Mouse (Mus musculus) gastrocnemius, adult 18-20 months (tissue): Measurements from ENCODE around the gene Cdc42. TPM values are rescaled to one million over a fixed set of nuclear protein-coding genes. Genes with fewer than 3 reads are reported as not detected.

ENCODE experiments used
- DNase-seq: peaks from one replicate; pipeline ENCODE4 v3.0.0; 2021; ENCODE audit warnings: low spot score
- total RNA-seq, 2 experiments: library from RNA; stranded (reverse); gene quantifications; 2 replicates each; pipeline ENCODE4 v1.2.3; 2021

Cdc42 gene
- total RNA-seq, 2 experiments from 2014 or later = 167 to 172 TPM

DNA sequence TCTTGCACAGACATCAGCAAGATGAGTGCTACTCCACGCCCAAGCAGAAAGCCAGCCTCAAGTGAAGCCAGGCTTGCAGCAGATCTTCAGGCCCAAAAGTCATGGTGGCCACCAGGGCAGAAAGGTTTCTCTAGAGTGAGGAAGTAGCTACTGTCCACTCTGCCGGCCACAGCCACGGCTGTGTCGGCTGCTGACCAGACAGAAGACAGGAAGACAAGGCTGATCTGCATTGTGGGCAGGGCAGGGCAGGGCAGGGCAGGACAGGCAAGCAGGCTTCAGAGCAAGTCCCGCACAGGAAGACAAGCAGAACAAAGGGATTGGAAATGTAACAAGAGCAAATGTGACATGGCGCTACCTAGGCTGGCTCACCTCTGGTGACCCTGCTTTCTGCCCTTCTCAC is 16.2 kb upstream of the Cdc42 start:
- DNase-seq = no peak

- no peak for DNase-seq
These were observed 14.3 kb upstream of the Cdc42 start for GRCm38 (mm10) chr4:137371596-137372523.

DNA sequence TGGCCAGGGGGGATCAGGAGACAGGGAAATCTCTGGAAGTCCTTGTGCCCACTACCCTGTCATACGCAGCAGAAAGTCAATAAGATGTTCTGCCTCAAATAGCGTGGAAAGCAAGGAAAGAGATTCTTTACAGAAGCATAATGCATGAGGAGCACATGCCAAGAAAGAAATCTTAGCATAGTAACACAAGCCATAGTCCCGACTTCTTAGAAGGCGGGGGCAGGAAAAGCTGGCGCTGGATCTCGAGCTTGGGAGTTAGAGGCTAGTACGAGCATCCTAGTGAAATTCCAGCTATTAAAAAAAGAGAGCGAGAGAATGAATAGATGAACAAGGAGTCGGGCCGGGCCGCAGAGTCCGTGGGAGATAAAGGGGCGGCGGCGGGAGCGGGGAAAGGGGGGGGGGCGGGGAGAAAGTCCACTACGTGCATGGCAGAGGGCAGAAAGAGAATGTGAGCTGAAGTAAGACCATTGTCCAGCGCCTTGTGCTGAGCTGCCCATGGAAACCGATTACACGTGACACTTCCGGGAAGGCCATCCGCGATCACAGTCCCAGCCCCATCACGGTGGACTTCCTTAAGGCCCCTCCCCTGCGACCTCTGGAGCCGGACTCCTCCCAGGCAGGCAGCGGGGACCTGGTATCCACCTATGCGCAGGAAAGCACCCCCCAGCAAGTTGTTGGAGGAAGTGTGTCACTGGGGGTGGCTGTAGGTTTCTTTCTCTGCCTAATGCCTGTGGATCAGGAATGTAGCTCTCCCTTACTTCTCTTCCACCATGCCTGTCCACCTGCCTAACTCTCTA is 12.6 kb upstream of the Cdc42 start:
- DNase-seq = peak; percentile 46

DNA sequence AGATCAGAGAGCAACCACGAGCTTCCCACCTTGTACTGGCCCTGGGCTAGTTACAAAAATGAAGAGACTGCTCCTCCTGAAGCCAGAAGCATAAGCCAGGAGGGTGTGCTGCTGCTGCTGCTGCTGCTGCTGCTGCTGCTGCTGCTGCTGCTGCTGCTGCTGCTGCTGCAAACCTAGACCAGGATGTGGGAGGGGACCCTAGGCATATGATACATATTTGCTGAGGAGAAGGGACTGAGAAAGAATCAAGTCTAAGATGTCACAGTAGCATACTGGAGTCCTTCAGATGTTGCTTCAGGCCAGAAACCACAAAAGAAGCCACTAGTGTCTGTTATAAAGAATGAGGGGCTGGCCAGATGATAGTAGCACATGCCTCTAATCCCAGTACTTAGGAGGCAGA is 10.7 kb upstream of the Cdc42 start:
- no peak for DNase-seq

GRCm38 (mm10) chr4:137367275-137368088 is 10.0 kb upstream of the Cdc42 start:
- peak; percentile 51 for DNase-seq

GRCm38 (mm10) chr4:137366097-137366496 is 8.6 kb upstream of the Cdc42 start:
- no peak for DNase-seq

DNA sequence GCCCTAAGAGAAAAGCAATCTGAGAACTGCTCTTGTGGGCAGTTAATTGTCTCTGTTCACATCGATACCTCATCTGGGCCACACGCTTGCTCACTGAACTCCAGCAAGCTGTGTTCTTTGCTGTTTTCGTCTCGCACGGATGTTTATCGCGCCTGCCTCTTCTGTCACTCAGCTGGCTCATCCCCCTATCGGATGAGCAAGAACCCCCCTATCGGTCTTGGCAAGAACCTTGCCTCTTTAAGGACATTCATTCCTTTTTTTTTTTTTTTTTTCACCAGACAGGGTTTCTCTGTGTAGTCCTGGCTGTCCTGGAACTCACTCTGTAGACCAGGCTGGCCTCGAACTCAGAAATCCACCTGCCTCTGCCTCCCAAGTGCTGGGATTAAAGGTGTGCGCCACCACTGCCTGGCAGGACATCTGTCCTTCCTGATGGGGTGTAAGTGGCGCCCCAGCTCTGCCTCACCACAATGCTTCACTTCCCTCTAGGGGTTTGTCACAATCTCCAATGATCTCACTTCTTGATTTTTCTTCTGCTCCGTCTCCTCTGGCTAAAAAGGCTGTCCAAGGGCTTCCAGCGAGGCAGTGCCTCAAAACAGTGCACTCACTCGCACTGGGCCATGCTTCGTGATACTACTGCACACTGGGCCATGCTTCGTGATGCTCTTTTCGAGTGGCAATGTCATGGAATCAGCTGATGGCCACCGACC is 8.0 kb upstream of the Cdc42 start:
- DNase-seq = no peak

DNA sequence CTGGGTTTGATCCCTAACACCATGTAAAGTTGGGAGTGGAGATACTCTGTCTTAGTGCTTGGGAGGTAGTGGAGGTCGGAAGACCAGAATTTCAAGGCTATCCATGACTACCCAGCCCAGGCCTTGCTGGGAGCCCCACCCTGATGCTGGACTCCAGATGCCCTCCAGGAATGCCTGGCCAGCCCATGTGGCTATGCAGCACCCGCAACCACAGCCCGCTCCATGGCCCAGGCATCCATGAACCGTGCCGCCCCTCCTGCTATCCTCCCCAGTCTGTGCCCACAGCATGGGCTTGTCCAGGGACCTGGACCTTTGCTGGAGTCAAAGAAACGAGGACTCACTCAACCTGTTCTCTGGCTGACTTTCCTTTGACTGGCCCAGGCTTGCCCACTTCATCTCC is 7.3 kb upstream of the Cdc42 start:
- DNase-seq = no peak

- no peak for DNase-seq
These were observed 3.5 kb upstream of the Cdc42 start for GRCm38 (mm10) chr4:137360996-137361395.

DNA sequence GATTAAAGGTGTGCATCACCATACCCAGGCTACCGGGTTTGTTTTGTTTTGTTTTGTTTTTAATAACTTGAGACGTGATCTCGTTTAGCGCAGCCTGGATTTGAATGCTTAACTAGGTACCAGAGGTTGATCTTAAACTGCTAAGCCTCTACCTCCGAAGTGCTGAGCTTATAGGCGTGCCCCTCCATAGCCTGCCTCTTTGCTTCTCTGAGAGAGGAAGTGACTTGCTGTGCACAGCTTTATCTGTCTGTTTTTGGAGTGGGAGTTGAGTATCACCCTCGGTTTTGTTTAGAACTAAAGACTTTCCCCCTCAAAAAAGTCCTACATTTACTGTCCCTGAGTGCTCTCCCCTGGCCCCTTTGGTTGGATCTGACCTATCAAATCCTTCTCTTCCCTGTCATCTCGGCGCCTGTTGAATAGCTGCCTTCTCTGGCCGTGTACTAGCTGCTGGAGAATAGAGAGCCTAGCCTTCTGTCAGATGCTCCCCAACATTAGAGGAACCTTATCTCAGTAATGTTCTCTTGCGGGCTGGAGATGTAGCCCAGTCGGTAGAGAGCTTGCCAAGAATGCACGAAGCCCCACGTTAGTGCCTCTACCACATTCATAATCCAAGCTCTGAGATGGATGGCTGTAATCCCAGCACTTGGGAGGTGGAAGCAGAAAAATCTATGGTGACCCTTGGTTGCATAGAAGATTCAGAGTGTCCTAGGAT is 927 bp upstream of the Cdc42 start:
- no peak for DNase-seq

DNA sequence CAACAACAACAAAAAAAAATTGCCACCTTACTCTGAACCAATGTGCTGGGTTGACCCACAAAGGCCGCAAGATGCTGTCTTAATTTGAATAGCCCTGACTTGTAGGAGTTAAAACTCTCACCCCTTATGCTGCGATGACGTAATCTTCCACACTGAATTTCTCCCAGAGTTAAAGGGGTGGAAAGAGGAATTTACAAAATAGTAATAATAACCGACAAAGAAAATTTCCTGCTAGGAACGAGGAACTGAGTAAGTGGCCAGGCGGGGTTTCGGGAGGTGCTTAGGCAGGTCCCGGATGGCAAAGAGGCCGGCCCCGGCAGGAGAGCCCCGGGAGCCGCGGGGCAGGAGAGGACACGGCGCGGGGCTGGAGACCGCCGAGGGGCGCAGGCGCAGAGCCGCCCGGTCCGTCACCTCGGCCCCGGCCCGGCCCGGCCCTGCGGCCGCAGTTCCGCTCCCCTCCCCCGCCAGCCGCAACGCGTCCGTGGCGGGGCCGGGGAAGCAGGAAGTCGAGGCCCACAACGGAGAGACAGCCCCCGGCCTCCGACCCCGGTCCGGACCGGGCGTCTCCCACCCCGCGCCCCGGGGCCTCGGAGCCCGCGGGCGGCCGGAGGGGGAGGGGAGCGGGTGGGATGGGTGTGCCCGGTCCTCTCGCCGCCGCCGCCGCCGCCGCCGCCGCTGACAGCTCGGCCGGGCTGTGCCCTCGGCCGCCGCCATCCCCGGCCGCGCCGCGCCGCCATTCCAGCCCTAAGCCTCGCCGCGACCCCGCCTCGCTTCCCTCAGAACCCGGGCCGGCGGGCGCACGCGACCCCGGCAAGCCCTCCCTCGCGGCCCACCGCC is 628 bp downstream of the Cdc42 start:
- peak; percentile 68 for DNase-seq

DNA sequence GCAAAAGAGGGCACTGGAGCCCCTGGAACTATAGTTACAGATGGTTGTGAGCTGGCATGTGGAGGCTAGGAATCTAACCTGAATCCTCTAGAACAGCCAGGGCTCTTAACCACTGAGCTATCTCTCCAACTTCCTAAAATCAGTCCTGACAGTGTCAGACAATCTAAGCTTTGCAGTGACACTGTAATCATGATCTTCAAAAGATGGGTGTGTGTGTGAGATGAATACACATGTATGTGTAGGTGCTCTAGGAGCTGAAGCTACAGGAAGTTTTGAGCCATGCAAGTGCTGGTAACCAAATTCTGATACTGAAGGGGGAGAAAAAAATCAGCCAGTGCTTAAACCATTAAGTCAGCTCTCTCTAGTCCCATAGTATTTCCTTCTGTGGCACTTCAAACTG is 6.9 kb downstream of the Cdc42 start:
- no peak for DNase-seq

- no peak for DNase-seq
These were observed 11.7 kb downstream of the Cdc42 start for GRCm38 (mm10) chr4:137345790-137346189.

DNA sequence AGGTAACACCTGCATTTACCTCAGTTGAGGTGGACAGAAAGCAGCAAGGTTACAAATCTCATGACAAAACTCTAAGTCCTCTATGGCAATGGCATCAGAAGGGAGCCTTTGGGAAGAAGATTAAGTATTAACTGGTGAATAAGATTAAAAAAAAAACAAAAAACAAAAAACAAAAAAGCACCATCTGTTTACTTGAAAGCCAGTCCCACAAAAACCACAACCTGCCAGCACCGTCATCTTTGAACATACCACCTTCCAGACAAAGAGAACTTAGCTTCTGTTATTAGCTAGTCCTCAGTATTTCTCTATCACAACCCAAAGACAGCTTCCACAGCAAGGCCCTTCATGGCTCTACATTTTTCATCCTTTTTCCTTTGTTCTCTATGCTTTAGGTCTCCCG is 12.4 kb downstream of the Cdc42 start:
- no peak for DNase-seq

- DNase-seq = no peak
These were observed 14.7 kb downstream of the Cdc42 start for GRCm38 (mm10) chr4:137342816-137343215.

DNA sequence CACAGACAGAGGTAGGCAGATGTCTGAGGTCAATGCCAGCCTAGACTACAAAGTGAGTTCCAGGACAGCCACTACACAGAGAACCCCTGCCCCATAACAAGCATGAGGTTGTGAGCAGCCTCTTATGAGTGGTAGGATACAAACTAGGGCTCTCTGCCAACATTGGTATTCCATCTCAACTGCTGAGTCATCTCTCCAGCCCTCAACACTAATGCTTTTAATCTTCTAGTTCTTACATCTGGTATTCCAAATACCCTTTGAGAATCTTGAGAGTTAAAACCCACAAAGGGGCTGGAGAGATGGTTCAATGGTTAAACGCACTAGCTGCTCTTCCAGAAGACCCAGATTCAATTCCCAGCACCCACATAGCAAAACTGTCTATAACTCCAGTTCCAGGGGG is 18.1 kb downstream of the Cdc42 start:
- no peak for DNase-seq

- DNase-seq = no peak
These were observed 21.1 kb downstream of the Cdc42 start for GRCm38 (mm10) chr4:137336468-137336867.

DNA sequence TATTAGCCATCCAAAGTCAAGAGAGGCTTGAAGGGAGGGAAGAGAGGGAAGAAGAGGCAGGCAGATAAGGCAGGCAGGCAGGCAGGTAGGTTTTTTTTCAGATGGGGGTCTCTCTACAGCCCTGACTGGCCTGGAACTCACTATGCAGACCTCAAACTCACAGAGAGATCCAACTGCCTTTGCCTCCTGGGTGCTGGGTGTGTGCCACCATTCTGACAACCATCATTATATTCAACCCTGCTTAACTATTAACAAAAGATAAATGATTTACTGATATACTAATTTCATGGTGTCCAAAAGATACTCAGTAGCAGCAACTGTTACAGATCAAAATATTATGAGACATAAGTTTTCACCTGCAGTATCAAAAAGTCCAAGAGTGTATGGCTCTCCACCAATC is 25.5 kb downstream of the Cdc42 start:
- DNase-seq = no peak

DNA sequence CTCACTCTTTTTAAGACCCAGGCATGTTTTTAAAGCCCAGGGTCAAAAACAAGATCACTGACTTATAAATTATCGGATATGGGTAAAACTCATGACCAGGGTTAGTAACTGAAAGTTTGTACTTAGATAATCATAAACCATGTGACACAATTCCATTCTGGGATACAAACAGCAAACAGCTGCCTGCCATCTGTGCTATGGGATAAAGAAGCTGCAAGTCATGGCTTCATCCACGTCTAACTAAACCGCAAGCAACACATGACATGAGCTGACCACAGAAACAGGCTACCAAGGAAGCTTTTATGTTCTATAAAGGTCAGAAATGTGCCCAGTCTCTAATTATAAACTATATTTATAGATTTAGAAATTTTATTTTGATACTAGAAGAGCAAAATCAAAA is 31.0 kb downstream of the Cdc42 start:
- no peak for DNase-seq

- DNase-seq = no peak
These were observed 32.6 kb downstream of the Cdc42 start for GRCm38 (mm10) chr4:137324926-137325325.
